Mouse (Mus musculus) lung, postnatal 0 days (tissue): ENCODE data around the gene Rnf144a.

Source experiments
- CTCF ChIP-seq: IDR thresholded peaks from 2 replicates; pipeline ENCODE4 v1.5.1; 2016; ENCODE audit warnings: antibody characterized with exemption, mild to moderate bottlenecking
- EP300 ChIP-seq: IDR thresholded peaks from 2 replicates; pipeline ENCODE4 v1.6.1; 2016; ENCODE audit warnings: antibody characterized with exemption, mild to moderate bottlenecking, control low read depth

DNA sequence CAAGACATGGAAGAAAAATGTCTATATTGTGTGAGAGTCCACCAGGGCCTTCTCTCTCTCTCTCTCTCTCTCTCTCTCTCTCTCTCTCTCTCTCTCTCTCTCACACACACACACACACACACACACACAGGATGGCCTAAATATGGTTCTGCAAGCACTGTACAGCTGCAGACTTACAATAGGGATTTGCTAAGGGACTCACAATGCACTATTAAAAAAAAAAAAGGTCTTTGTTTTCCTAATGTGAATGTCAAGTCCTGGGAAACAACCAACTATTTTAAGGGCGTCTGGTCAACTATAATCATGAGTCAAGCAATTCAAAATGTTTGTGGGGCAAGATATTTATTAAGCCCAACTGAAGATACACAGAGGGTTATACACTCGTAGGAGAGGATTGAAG, 71.9 kb downstream of the Rnf144a start:
- TF ChIP-seq CTCF = no peak
- TF ChIP-seq EP300 = no peak
